Mouse (Mus musculus) erythroblast, adult 5-6 weeks (primary cell): ENCODE data around the gene Itpkb. TPM values are rescaled to one million over a fixed set of nuclear protein-coding genes. Genes with fewer than 3 reads are reported as not detected.

Source experiments
- ATAC-seq: replicated peaks from 2 replicates; pipeline ENCODE4 v1.8.0; 2016; ENCODE audit warnings: moderate number of reproducible peaks, mild to moderate bottlenecking, moderate TSS enrichment, inconsistent platforms; ENCODE audit not compliant: poor library complexity, low FRiP score, severe bottlenecking
- total RNA-seq, 2 experiments: library from RNA; stranded (forward) in 1 of 2; stranded (reverse) in 1 of 2; fragments of 150-400 nt in 1 of 2; fragments of 200-764, 138-1000 nt in 1 of 2; gene quantifications; 2 replicates each; pipeline versions ENCODE4 v1.2.3 to v1.2.4; 2015 to 2017; ENCODE audit warnings: low replicate concordance in 2 of 2

The Itpkb gene
- total RNA-seq, 2 experiments from 2014 or later = 2.3 to 3.2 TPM

DNA sequence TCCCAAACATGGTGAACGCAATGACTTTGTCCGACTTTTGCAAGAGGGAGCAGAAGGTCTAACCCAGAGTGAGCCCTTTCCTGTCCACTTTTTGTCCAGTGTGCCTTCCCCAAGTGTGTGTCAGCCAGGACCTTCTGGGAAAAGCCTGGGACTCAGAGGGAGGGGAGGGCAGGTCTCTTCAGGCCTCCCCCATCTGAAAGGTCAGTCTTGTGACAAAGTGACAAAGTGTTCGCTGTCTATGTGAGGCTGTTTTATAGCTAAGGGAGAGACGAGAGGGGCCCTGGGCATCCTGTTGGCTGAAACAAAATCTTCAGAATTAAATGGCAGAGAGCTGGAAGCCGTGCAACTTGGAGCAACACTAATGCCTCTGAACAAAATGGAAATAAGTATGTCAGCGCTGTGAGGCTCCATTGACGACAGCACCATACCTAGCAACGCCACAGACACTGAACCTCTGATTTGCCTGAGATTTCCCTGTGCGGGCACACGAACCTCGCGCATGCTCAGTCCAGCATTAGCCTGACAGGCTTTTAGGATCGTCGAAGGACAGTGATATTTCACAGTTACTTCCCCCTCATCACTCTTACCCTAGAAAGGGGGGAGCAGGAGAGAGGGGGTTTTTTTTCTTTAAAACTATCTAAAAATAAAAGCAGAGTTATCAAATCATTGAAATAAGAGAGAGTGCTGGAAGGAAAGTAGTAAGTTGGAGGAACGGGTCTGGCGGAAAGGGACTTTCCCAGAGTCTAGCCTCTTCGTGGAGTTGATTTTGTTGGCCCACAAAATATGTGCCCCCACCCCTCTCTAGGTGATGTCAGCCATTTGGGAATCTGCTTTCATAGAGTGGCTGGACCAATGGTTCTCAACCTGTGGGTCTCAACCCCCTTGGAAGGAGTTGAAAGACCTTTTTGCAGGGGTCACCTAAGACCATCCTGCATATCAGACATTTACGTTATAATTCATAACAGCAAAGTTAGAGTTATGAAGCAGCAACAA lies 77.7 kb downstream of the Itpkb start:
- no peak for ATAC-seq

DNA sequence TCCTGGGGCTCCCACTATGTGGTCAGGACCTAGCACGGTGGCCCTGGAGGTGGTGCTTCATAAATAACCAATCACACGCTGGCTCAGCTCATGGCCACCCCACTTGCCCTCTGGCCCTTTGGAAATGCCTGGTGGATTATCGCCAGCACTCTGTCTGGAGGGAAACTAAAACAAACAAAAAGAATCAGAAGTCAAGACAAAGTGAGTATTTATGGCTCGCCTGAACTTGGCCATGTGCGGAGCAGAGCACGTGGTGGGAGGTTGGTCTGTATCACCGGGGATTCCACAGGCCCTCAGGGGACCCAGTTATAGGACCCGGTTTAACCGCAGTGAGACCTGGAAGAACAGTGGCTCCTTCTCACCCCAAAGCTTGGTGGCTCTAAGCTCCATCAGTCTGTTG lies 78.5 kb downstream of the Itpkb start:
- ATAC-seq = no peak

DNA sequence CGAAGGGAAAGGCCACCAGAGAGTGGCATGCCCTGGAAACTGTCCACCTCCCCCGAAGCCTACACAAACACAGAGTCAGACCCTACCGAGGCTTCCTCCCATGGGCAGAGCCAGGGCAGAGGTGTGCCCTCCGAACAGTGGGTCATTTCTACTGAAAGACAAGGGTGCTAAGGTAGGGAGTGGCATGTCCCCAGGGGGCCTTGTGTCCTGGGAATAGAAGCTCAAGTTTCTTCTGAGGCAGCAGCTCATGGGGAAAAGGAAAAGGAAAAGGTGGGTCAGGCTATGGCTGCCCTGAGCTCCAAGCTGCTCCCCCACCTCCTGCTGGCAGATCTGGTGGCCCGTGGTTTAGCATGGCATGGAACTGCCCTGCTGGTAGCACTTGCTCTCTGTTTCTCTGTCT lies 79.5 kb downstream of the Itpkb start:
- ATAC-seq = no peak

DNA sequence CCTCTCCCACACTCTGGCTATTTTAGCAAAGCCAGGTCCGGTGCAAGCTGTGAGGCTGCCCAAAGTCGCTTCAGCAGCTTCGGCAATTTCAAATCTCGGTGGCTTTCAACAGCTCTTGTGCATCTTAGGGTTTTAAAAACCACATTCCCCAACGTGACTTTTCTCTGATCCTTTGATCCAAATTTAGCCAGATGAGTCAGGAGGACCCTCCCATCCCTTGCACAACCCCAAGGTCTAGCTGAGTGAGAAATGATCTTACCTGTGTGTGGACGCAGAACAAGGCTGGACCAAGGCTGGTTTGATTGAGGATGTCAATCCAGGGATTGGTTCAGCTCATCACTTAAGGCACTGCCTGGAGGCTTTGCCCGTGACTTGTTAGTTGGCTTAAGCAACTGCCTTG lies 80.0 kb downstream of the Itpkb start:
- no peak for ATAC-seq

DNA sequence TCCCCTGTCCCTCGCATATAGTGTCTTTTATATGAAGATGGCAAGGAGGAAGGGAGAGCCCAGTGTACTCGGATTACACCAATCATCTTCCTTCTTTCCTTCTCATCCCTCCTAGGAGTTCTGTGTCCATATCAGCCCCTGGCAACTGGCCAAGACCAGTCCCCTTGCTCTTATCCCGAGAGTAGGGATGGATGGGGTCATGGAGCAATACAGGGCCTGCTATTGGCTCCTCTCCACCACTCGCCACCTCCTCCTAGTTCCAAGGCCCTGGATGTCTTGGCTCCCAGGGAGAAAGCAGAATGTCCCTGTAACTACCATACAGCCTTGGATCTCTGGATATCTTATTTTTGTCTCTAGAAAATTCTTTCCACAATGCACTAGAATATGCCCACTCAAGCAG lies 84.8 kb downstream of the Itpkb start:
- no peak for ATAC-seq

DNA sequence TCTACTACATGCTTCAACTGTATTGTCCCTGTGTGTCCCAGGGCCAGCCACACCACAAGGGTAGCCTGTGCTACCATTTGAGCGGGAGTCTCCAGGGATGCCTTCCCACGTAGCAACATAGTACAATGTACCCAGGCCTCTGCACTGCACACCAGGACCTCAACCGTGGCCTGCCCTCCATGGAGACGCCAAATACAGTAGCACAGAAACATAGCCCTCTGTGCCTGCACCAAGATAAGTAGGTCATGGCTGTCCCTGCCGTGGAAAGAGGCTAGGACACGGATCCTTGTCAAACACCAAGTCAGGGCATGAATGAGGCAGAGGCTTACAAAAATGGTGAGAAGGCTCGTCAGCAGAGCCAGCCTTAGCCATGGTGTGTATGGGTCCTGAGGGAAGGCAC lies 85.6 kb downstream of the Itpkb start:
- ATAC-seq = no peak

DNA sequence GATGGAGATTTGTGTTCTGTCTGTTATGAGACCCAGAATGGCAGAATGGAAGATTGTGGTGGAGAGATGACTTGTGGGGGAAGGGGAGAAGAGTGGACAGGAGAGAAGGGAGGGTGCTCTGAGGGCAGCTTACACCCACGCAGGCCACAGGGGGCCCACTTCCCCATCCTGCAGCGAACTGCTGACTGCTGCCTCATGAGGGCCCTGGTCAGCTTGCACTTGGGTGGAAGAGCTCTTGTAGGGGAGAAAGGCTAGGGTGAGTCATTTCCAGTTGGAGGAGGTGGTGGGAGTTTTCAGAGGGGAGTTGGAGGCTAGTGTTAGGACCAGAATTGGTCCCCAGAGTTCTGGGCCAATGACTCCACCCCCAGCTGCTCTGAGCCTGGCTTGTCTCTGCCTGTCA lies 86.8 kb downstream of the Itpkb start:
- ATAC-seq = no peak

DNA sequence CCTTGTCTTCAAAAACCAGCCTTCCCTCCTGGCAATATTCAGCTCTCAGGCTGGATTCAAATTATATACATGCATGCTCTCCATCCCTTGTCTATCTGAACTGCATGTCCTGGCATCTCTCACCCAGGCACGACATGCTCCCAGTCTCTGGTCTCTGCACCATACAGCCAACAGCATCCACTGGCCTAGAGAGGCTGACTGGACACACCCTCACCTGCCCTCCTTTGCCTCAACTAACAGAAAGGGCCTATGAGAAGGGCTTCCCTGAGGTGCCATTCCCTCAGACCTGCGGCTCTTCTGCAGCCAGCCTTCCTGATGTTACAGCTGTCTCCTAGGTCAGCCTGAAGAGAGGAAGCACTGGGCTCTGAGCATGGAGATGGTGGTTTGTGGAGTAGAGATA lies 88.8 kb downstream of the Itpkb start:
- ATAC-seq = no peak

DNA sequence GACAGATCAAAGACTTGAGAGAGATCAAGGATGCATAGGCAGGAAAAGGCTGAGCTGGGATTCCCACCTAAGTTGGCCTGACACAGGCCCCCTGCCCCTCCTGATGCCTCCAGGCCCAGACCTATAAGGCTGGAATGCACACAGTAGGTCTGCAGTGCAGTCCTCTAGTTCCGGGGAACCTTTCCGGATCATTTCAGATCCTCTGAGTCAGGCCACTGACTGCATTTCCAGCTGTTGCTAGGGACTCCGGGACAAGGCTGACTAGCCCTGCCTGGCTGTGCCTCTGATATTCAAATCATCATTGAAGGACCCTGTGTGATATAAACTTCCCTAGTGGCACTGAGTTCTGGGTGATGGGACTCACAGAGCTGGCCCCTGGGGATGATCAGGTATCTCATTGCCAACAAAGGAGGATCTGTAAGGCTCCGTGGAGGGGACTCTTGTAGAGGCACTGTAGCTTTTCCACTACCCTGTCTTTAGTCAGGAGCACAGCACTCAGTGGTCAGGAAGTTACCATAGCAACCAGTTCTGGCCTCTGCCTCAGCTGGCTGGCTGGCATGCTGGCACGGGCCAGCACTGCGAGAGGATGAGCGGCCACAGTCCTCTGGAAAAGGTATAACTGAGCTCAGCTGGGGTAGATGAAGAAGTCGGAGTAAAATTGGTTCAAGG lies 90.3 kb downstream of the Itpkb start:
- no peak for ATAC-seq

DNA sequence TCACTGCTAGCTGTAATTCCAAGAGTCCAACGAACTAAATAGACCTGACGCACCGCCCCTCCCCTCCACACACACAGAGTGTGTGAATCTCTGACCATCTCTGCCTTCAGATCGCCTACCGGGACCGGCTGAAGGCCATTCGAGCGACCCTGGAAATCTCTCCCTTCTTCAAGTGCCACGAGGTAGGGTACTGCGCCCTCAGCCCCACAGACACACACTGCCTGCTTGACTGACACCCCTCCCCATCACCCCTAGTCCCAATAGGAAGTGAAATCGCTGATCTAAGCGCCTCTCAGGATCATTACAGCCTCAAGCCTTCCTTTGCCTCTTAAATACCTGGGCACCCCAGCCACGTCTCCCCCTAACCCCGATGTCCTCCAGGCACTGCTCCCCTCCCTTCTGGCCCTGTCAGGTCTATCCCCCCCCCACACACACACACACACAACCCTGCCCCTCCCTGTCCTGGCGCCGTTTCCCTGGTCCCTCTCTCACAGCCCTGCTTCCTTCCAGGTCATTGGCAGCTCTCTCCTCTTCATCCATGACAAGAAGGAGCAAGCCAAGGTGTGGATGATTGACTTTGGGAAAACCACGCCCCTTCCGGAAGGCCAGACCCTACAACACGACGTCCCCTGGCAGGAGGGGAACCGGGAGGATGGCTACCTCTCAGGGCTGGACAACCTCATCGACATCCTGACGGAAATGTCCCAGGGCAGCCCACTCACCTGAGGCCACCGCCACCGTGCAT lies 91.1 kb downstream of the Itpkb start:
- no peak for ATAC-seq

DNA sequence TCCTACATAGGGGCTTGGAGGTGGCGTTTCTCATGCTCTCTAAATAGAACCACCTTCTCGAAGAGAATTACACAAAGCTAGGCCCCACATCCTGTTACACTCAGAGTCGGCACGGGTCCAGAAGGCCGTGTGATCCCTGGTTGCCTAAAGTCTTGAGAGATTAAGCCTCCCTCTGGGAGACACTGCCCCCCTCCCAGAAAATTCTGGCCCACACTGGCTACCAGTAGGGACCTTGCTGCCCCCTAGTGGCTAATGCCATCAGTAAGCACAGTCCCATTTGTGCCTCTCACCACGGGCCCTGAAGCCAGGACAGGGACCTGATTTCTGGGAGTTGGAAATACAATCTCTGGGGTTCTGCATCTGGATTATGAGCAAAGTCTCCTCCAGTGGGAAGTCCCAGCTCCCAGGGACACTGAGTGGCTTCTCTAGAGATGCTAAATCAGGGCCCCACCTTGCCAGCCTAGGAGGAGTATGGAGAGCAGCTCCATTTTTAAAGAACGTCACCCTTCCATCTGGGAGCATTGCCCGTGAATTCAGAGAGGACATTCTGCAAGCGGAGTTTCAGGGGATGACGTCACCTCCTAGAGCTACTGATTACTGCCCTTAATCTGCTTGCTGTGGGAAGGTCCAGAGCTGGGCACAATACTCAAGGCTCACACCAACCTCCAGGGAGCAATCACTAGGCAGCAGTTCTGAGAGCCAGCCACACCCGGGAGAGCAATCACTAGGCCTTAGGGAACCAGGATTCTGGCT lies 92.0 kb downstream of the Itpkb start:
- 0 out of 2 replicates have a peak, but pooled peaks have one; percentile 40 for ATAC-seq

DNA sequence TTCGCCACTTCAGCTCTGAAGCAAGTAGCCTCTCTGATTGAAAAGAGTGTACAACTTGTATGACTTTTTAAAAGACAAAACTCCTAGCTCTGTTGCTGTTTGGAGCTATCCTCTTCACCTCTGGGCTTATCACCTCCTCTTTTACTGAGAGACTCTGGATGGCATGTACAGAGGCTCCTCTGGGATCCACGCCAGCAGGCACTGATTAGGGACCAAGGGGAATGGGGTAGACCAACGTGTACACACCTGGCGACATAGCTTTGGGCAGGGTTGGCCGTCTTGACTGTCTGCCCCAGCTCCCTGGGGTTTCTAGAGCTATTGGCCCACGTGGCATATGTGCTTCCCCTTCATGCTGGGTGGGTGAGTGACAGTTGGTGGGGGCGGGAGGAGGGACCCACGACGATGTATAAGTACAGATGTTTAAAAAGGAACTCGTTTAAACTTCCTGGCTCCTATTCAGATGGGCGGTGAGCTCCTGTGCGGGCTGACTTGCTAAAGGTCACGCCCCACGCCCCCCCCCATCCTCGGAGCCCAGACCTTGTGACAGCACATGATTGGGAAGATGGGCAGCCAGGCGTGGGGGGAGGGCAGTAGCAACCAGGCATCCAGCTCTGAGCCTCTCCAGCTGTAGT lies 92.8 kb downstream of the Itpkb start:
- no peak for ATAC-seq

DNA sequence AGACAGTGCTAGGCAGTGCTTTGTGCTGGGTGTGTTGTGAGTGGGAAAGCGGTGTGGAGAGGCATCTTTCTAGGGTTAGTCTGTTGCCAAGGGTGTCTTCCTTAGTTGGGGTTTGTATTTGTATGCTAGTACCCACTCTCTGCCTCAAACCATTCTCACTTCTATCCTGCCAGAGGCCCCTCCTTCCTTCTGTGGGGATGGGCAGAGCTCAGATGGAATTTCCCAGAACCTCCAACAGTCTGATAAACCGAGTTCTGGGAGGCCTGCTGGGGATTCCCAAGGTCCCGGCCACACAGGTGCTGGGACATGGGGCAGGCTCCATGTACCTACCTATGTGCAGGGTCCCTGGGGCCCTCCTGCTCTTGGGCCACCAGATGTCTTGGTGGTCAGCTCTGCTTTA lies 93.6 kb downstream of the Itpkb start:
- no peak for ATAC-seq

DNA sequence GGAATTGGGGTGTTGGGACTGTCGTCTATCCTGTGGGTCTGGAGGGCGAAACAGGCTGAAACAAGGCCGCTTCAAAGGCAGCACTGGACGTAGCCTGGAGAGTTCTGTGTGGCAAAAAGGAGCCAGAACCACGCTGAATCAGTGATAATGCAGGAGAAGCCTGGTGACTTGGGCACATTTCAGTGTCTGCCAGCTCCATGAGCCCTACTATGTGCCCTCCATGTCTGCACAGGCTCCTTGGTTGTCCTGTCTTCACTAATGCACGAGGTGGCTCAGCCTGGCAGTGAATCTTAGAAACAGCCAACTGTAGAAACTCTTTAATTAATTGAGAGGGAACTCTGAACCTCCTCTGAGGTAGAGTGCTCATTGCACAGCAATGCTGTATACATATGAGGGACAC lies 96.1 kb downstream of the Itpkb start:
- ATAC-seq = no peak

DNA sequence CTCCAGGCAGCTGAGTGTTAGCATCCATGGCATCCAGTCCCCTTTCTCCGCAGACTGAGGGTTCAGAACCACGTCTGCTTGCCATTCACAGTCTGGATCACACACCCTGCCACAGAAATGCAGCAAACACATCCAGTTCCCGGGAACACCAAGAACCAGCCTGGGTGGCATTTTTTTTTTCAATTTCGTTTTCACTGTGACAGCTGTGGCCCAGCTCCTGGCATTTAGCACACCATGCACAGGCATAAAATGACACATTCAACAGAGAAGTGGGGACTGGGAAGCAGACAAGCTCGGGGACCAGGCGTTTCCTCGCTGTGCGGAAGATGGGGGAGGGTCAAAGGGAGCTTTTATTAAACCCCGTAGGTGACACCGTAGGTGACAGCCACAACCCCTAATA lies 97.4 kb downstream of the Itpkb start:
- no peak for ATAC-seq

DNA sequence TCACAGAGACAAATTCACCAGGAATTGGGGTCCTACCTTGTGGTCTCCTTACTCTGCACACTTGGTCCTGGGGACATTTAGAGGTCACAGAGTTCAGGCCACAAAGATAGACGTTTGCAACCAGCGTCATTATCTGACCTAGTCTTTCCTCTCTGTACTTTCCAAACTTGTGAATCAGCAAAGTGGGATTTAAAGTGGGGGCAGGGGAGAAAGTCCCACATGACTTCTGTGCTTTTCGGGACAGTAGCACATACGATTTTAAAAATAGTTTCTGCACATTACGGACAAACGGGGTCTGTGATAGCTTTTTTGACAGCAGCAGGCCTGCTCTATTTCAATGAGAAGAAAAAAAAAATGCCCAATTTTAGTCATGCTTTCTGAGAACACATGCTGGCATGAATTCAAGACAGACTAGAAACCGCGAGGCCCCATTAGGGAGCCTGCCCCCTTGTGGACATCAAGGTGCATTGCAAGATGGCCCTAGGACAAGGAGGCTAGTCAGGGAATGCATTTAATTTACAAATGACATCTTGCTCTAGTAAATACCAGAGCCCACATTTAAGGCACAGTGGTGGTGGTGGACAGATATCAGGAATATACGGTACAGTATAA lies 97.9 kb downstream of the Itpkb start:
- no peak for ATAC-seq

DNA sequence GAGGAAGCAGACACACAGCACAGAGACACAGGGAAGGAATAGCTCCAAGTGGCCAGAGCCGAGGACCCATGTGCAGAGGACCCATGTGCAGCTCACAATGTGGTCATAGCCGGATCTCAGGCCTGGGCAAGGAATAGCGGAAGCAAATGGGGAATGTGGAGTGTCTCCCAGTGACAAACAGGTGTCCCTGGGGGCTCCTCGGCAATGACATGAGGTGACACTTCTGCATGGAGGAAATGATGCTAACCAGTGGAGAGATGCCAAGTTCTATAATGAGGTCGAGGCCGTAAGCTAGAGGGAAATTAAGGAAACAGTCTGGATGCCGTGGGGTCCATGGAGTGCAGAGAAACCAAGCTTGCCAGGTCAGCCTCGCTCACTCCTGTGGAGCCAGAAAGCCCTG lies 98.6 kb downstream of the Itpkb start:
- no peak for ATAC-seq

DNA sequence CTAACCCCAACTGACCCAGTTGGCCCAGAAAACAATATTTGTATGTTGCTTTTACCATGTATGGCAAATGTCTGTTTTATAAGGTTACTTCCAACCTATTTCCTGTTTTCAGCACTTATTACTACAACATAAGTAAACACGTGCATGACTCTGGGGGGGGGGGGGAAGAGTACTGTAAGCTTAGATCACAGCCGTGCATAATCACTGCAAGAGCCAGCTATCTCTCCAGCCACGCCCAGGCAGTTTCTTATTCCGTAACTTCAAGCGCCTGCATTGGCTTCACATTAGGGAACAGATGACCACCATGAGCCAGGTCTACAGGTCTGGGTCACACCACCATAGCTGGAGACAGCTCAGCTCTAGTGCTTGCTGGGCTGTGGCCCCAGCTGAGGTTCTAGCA lies 99.5 kb downstream of the Itpkb start:
- no peak for ATAC-seq

DNA sequence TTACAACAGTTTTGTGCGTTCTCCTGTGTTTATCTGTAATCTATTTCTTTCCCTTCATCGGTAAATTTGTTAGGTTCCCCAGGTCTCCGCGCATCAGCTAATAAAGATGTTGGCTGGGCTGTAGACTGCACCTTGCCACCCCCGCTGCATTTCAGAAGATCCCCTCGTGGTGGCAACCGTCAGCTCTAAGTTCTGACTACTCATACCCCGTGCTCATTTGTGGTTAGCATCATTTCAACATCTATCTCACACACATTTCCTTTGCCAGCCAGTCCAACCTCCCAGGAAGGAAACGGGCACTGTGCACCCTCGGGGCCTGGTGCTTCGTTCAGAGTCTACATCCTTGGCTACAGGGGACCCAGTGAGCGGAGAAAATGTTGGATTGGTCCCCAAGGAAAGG lies 101.5 kb downstream of the Itpkb start:
- no peak for ATAC-seq
